20 mouse cellular contexts compared by ENCODE assay signal in genomic region chr9:23111500-23111899, GRCm38 (mm10).
"Had no signal": no experiment of that assay in that cellular context is flagged by ENCODE, and none has a peak within 500 bp of the region (broad histone marks: within the 10 kb centered on the region; RNA-seq: fewer than 3 reads in every experiment).

No protein-coding gene starts in this region.

- H3K27me3 ChIP-seq: limb, embryonic 12.5 days; limb, embryonic 15.5 days; lung, embryonic 15.5 days had no signal

- H3K4me1 ChIP-seq: limb, embryonic 12.5 days; limb, embryonic 15.5 days; lung, embryonic 15.5 days had no signal

- H3K27ac ChIP-seq: limb, embryonic 12.5 days; limb, embryonic 15.5 days; liver, embryonic 14.5 days; lung, embryonic 15.5 days; stomach, postnatal 0 days had no signal

- H3K36me3 ChIP-seq: limb, embryonic 12.5 days; limb, embryonic 15.5 days; lung, embryonic 15.5 days had no signal

- H3K4me2 ChIP-seq: limb, embryonic 12.5 days; limb, embryonic 15.5 days; liver, embryonic 11.5 days; lung, embryonic 15.5 days; midbrain, embryonic 11.5 days had no signal

- DNase-seq: kidney, adult 18-20 months; kidney, adult 9 months; kidney, postnatal 14 days; kidney, postnatal 4 days; lung, adult 18-20 months; lung, postnatal 10 days; lung, postnatal 36 days; midbrain, embryonic 14.5 days; right cerebral cortex, postnatal 4 days; thymus, adult 2 months; thymus, postnatal 14 days; thymus, postnatal 4 days had no signal

- H3K4me3 ChIP-seq: limb, embryonic 12.5 days; limb, embryonic 15.5 days; lung, embryonic 15.5 days had no signal

- H3K9me3 ChIP-seq: limb, embryonic 12.5 days; limb, embryonic 15.5 days; lung, embryonic 15.5 days had no signal

- ATAC-seq: intestine, embryonic 16.5 days had no signal

- H3K9ac ChIP-seq: limb, embryonic 12.5 days; limb, embryonic 15.5 days; liver, embryonic 14.5 days; lung, embryonic 15.5 days had no signal
